Mouse (Mus musculus): ENCODE data around the gene Rgl3.

- no peak for TF ChIP-seq POLR2A (IDR thresholded peaks at IDR 0.05; ENCODE audit: extremely low read depth, insufficient read depth, low read length)
- TF ChIP-seq CTCF (IDR thresholded peaks at IDR 0.05; ENCODE audit: low read depth, low read length), result no peak
Observed at GRCm38 (mm10) chr9:21976626-21977175, 12.5 kb downstream of the Rgl3 start.
